Mouse (Mus musculus): ENCODE results near the gene Farsb. TPM values are rescaled to one million over a fixed set of nuclear protein-coding genes. Genes with fewer than 3 reads are reported as not detected.

Farsb gene
- polyA plus RNA-seq, 1 experiment from 2014 or later = 100 TPM

GRCm38 (mm10) chr1:78484361-78484760 lies 4.3 kb downstream of the Farsb start:
- no peak for ATAC-seq (ENCODE audit: insufficient number of reproducible peaks, low FRiP score)
- Histone ChIP-seq H3K4me2 (no peak overlapping the region), H3K4me3 (no peak overlapping the region), H3K9ac (no peak overlapping the region), H3K9me3 (replicated peaks) (no peaks in the 10 kb centered on the region), H3K27me3 (replicated peaks) (no peaks in the 10 kb centered on the region), H3K27ac (ENCODE audit: poor library complexity, severe bottlenecking) (no peak overlapping the region), H3K4me1 (replicated peaks) (0 out of 2 replicates have a peak, but pooled peaks cover 9% of the 10 kb centered on the region), H3K36me3 (peaks cover 12% of the 10 kb centered on the region)
- 57% methylated on average over 2 of the region's 2 CpGs for WGBS

- H3K4me3 ChIP-seq = no peak overlapping the region
- peaks cover 17% of the 10 kb centered on the region for H3K36me3 ChIP-seq
- no peaks in the 10 kb centered on the region for H3K27me3 ChIP-seq (replicated peaks)
- no peak overlapping the region for H3K9ac ChIP-seq
- H3K9me3 ChIP-seq (replicated peaks) = no peaks in the 10 kb centered on the region
- WGBS = 95% methylated on average over 3 of the region's 3 CpGs
- no peak overlapping the region for H3K27ac ChIP-seq (ENCODE audit: poor library complexity, severe bottlenecking)
- ATAC-seq (ENCODE audit: insufficient number of reproducible peaks, low FRiP score) = no peak
- H3K4me1 ChIP-seq (replicated peaks) = 0 out of 2 replicates have a peak, but pooled peaks cover 9% of the 10 kb centered on the region
- H3K4me2 ChIP-seq = no peak overlapping the region
These were observed 5.3 kb downstream of the Farsb start for GRCm38 (mm10) chr1:78483430-78483829.

- no peaks in the 10 kb centered on the region for H3K4me1 ChIP-seq (replicated peaks)
- no peak overlapping the region for H3K4me3 ChIP-seq
- no peak for ATAC-seq (ENCODE audit: insufficient number of reproducible peaks, low FRiP score)
- H3K27ac ChIP-seq (ENCODE audit: poor library complexity, severe bottlenecking) = no peak overlapping the region
- no peak overlapping the region for H3K4me2 ChIP-seq
- peaks cover 56% of the 10 kb centered on the region for H3K36me3 ChIP-seq
- no peak overlapping the region for H3K9ac ChIP-seq
- no peaks in the 10 kb centered on the region for H3K9me3 ChIP-seq (replicated peaks)
- WGBS = 84% methylated on average over 5 of the region's 5 CpGs
- no peaks in the 10 kb centered on the region for H3K27me3 ChIP-seq (replicated peaks)
These were observed 16.3 kb downstream of the Farsb start for GRCm38 (mm10) chr1:78472441-78472840.

- no peaks in the 10 kb centered on the region for H3K27me3 ChIP-seq (replicated peaks)
- H3K4me3 ChIP-seq = no peak overlapping the region
- H3K27ac ChIP-seq (ENCODE audit: poor library complexity, severe bottlenecking) = no peak overlapping the region
- H3K4me2 ChIP-seq = no peak overlapping the region
- H3K9ac ChIP-seq = no peak overlapping the region
- no peaks in the 10 kb centered on the region for H3K9me3 ChIP-seq (replicated peaks)
- peaks cover 60% of the 10 kb centered on the region for H3K36me3 ChIP-seq
- 36% methylated on average over 7 of the region's 7 CpGs for WGBS
- H3K4me1 ChIP-seq (replicated peaks) = no peaks in the 10 kb centered on the region
- ATAC-seq (ENCODE audit: insufficient number of reproducible peaks, low FRiP score) = no peak
These were observed 34.0 kb downstream of the Farsb start for GRCm38 (mm10) chr1:78454659-78455058.

- Histone ChIP-seq H3K27me3 (replicated peaks) (no peaks in the 10 kb centered on the region), H3K9ac (no peak overlapping the region), H3K9me3 (replicated peaks) (no peaks in the 10 kb centered on the region), H3K4me1 (replicated peaks) (no peaks in the 10 kb centered on the region), H3K36me3 (peaks cover 56% of the 10 kb centered on the region), H3K4me2 (no peak overlapping the region), H3K4me3 (no peak overlapping the region), H3K27ac (ENCODE audit: poor library complexity, severe bottlenecking) (no peak overlapping the region)
- ATAC-seq (ENCODE audit: insufficient number of reproducible peaks, low FRiP score) = no peak
- 92% methylated on average over 8 of the region's 8 CpGs for WGBS
These were observed 34.8 kb downstream of the Farsb start for GRCm38 (mm10) chr1:78453886-78454285.

GRCm38 (mm10) chr1:78452544-78452943 lies 36.2 kb downstream of the Farsb start:
- no peaks in the 10 kb centered on the region for H3K27me3 ChIP-seq (replicated peaks)
- no peak overlapping the region for H3K4me3 ChIP-seq
- no peak for ATAC-seq (ENCODE audit: insufficient number of reproducible peaks, low FRiP score)
- H3K9ac ChIP-seq = no peak overlapping the region
- H3K36me3 ChIP-seq = peaks cover 61% of the 10 kb centered on the region
- no peak overlapping the region for H3K27ac ChIP-seq (ENCODE audit: poor library complexity, severe bottlenecking)
- H3K9me3 ChIP-seq (replicated peaks) = no peaks in the 10 kb centered on the region
- WGBS = 90% methylated on average over 6 of the region's 6 CpGs
- H3K4me2 ChIP-seq = no peak overlapping the region
- H3K4me1 ChIP-seq (replicated peaks) = 0 out of 2 replicates have a peak, but pooled peaks cover 2% of the 10 kb centered on the region

GRCm38 (mm10) chr1:78451070-78451854 lies 37.4 kb downstream of the Farsb start:
- 0 out of 2 replicates have a peak, but pooled peaks cover 2% of the 10 kb centered on the region for H3K4me1 ChIP-seq (replicated peaks)
- peaks cover 65% of the 10 kb centered on the region for H3K36me3 ChIP-seq
- no peak overlapping the region for H3K9ac ChIP-seq
- no peak overlapping the region for H3K4me3 ChIP-seq
- no peak overlapping the region for H3K27ac ChIP-seq (ENCODE audit: poor library complexity, severe bottlenecking)
- H3K9me3 ChIP-seq (replicated peaks) = no peaks in the 10 kb centered on the region
- H3K27me3 ChIP-seq (replicated peaks) = no peaks in the 10 kb centered on the region
- no peak for ATAC-seq (ENCODE audit: insufficient number of reproducible peaks, low FRiP score)
- 85% methylated on average over 12 of the region's 12 CpGs for WGBS
- no peak overlapping the region for H3K4me2 ChIP-seq

GRCm38 (mm10) chr1:78448091-78448490 lies 40.6 kb downstream of the Farsb start:
- ATAC-seq (ENCODE audit: insufficient number of reproducible peaks, low FRiP score) = no peak
- H3K36me3 ChIP-seq = peaks cover 67% of the 10 kb centered on the region
- 0 out of 2 replicates have a peak, but pooled peaks cover 2% of the 10 kb centered on the region for H3K4me1 ChIP-seq (replicated peaks)
- WGBS = 73% methylated on average over 1 of the region's 1 CpGs
- no peaks in the 10 kb centered on the region for H3K27me3 ChIP-seq (replicated peaks)
- no peak overlapping the region for H3K4me2 ChIP-seq
- no peak overlapping the region for H3K27ac ChIP-seq (ENCODE audit: poor library complexity, severe bottlenecking)
- no peak overlapping the region for H3K4me3 ChIP-seq
- H3K9me3 ChIP-seq (replicated peaks) = no peaks in the 10 kb centered on the region
- no peak overlapping the region for H3K9ac ChIP-seq

GRCm38 (mm10) chr1:78446742-78447141 lies 42.0 kb downstream of the Farsb start:
- Histone ChIP-seq H3K9me3 (replicated peaks) (no peaks in the 10 kb centered on the region), H3K27me3 (replicated peaks) (no peaks in the 10 kb centered on the region), H3K36me3 (peaks cover 64% of the 10 kb centered on the region), H3K9ac (no peak overlapping the region), H3K4me1 (replicated peaks) (0 out of 2 replicates have a peak, but pooled peaks cover 2% of the 10 kb centered on the region), H3K27ac (ENCODE audit: poor library complexity, severe bottlenecking) (no peak overlapping the region), H3K4me3 (no peak overlapping the region), H3K4me2 (no peak overlapping the region)
- WGBS = 94% methylated on average over 6 of the region's 6 CpGs
- ATAC-seq (ENCODE audit: insufficient number of reproducible peaks, low FRiP score) = no peak

GRCm38 (mm10) chr1:78446232-78446631 lies 42.5 kb downstream of the Farsb start:
- 0 out of 2 replicates have a peak, but pooled peaks cover 2% of the 10 kb centered on the region for H3K4me1 ChIP-seq (replicated peaks)
- no peak overlapping the region for H3K4me3 ChIP-seq
- H3K4me2 ChIP-seq = no peak overlapping the region
- ATAC-seq (ENCODE audit: insufficient number of reproducible peaks, low FRiP score) = no peak
- H3K9me3 ChIP-seq (replicated peaks) = no peaks in the 10 kb centered on the region
- no peak overlapping the region for H3K9ac ChIP-seq
- no peaks in the 10 kb centered on the region for H3K27me3 ChIP-seq (replicated peaks)
- 81% methylated on average over 8 of the region's 8 CpGs for WGBS
- H3K36me3 ChIP-seq = peaks cover 63% of the 10 kb centered on the region
- no peak overlapping the region for H3K27ac ChIP-seq (ENCODE audit: poor library complexity, severe bottlenecking)

GRCm38 (mm10) chr1:78443056-78443455 lies 45.6 kb downstream of the Farsb start:
- ATAC-seq (ENCODE audit: insufficient number of reproducible peaks, low FRiP score) = no peak
- Histone ChIP-seq H3K27me3 (replicated peaks) (no peaks in the 10 kb centered on the region), H3K4me2 (no peak overlapping the region), H3K9me3 (replicated peaks) (no peaks in the 10 kb centered on the region), H3K27ac (ENCODE audit: poor library complexity, severe bottlenecking) (no peak overlapping the region), H3K9ac (no peak overlapping the region), H3K4me3 (no peak overlapping the region), H3K36me3 (peaks cover 50% of the 10 kb centered on the region), H3K4me1 (replicated peaks) (0 out of 2 replicates have a peak, but pooled peaks cover under 1% of the 10 kb centered on the region)
- 88% methylated on average over 7 of the region's 7 CpGs for WGBS
